8 mouse cellular contexts compared by ENCODE assay signal in genomic region chr13:92610311-92611221, GRCm38 (mm10). TPM values are rescaled to one million over a fixed set of nuclear protein-coding genes. Genes with fewer than 3 reads are reported as not detected.
DNase-seq lines count a peak whose midpoint lies in the region; ATAC-seq and TF ChIP-seq lines count a peak whose summit lies in the region.

Gene Serinc5, plus strand, starts transcription at chr13:92611091.

- peaks cover 25% of the 10 kb centered on the region for H3K4me1 ChIP-seq in embryonic facial prominence, embryonic 10.5 days
- H3K4me1 ChIP-seq in intestine, postnatal 0 days (replicated peaks; ENCODE audit: control insufficient read depth, insufficient read depth, low read length): 0 out of 2 replicates have a peak, but pooled peaks cover 12% of the 10 kb centered on the region
- H3K4me1 ChIP-seq in midbrain, embryonic 10.5 days: peaks cover 35% of the 10 kb centered on the region

- H3K9ac ChIP-seq in intestine, postnatal 0 days (ENCODE audit: low read depth, low read length): peak within 1 kb of the TSS; percentile 87

- 0 out of 2 replicates have a peak, but pooled peaks have one; percentile 10 for TF ChIP-seq CTCF in intestine, postnatal 0 days (IDR thresholded peaks at IDR 0.05; ENCODE audit: low read depth)

- H3K4me2 ChIP-seq in intestine, postnatal 0 days (replicated peaks; ENCODE audit: low read depth): peak within 1 kb of the TSS; percentile 92

- ATAC-seq in intestine, postnatal 0 days: peak; percentile 90

- H3K36me3 ChIP-seq in embryonic facial prominence, embryonic 10.5 days (replicated peaks): no peaks in the 10 kb centered on the region; the same call in 1 of the 2 replicates
- H3K36me3 ChIP-seq in intestine, postnatal 0 days (ENCODE audit: control insufficient read depth, insufficient read depth): no peaks in the 10 kb centered on the region
- H3K36me3 ChIP-seq in midbrain, embryonic 10.5 days: no peaks in the 10 kb centered on the region

- DNase-seq in adrenal gland, postnatal 14 days: peak; percentile 99
- peak; percentile 99 for DNase-seq in embryonic facial prominence, embryonic 10.5 days (ENCODE audit: low spot score)
- DNase-seq in gonadal fat pad, adult 2 months (ENCODE audit: low read depth): no peak
- peak; percentile 95 to 96 for DNase-seq in left cerebral cortex, postnatal 36 days (ENCODE audit: low spot score in 2 of 2)
- peak; percentile 98 for DNase-seq in midbrain, embryonic 10.5 days (ENCODE audit: low spot score)
- DNase-seq in right cerebral cortex, postnatal 36 days (ENCODE audit: low spot score in 2 of 2): peak; percentile 90 to 93
- DNase-seq in urinary bladder, postnatal 4 days (ENCODE audit: low spot score in 2 of 2): peak; percentile 98

- H3K4me3 ChIP-seq in embryonic facial prominence, embryonic 10.5 days: peak within 1 kb of the TSS; percentile 78
- peak within 1 kb of the TSS; percentile 93 for H3K4me3 ChIP-seq in intestine, postnatal 0 days (ENCODE audit: low read depth, low read length)
- H3K4me3 ChIP-seq in midbrain, embryonic 10.5 days: peak within 1 kb of the TSS; percentile 82

- peaks cover 13% of the 10 kb centered on the region for H3K27me3 ChIP-seq in embryonic facial prominence, embryonic 10.5 days (replicated peaks; ENCODE audit: low read depth, poor library complexity, severe bottlenecking)
- no peaks in the 10 kb centered on the region for H3K27me3 ChIP-seq in intestine, postnatal 0 days (replicated peaks; ENCODE audit: control insufficient read depth, insufficient read depth, low read length)
- peaks cover 12% of the 10 kb centered on the region; the same call in 1 of the 2 replicates for H3K27me3 ChIP-seq in midbrain, embryonic 10.5 days (ENCODE audit: low read depth, poor library complexity, severe bottlenecking)

- H3K9me3 ChIP-seq in embryonic facial prominence, embryonic 10.5 days: 0 out of 2 replicates have a peak, but pooled peaks cover 2% of the 10 kb centered on the region
- H3K9me3 ChIP-seq in intestine, postnatal 0 days (ENCODE audit: control insufficient read depth): no peaks in the 10 kb centered on the region
- no peaks in the 10 kb centered on the region; the same call in 1 of the 2 replicates for H3K9me3 ChIP-seq in midbrain, embryonic 10.5 days (replicated peaks)

- under 1% methylated on average over 55 of the region's 55 CpGs for WGBS in embryonic facial prominence, embryonic 10.5 days
- 1% methylated on average over 55 of the region's 55 CpGs for WGBS in intestine, postnatal 0 days
- WGBS in midbrain, embryonic 10.5 days: under 1% methylated on average over 55 of the region's 55 CpGs

- intact Hi-C loops in left cerebral cortex, postnatal 36 days (cut with DNase I): loop anchor here (5.0 kb wide), 1 partner anchor 97 kb away; no protein-coding TSS in a partner anchor

- H3K27ac ChIP-seq in embryonic facial prominence, embryonic 10.5 days (replicated peaks): peak within 1 kb of the TSS; percentile 91
- peak within 1 kb of the TSS; percentile 92 for H3K27ac ChIP-seq in intestine, postnatal 0 days (ENCODE audit: low read depth, low read length)
- peak within 1 kb of the TSS; percentile 89 for H3K27ac ChIP-seq in midbrain, embryonic 10.5 days (replicated peaks)

RNA-seq across cellular contexts. Expression of gene Serinc5, which starts in this region (rescaled TPM):
- 50.4 and 53.1 TPM in 2 replicates for total RNA-seq in adrenal gland, postnatal 14 days (2021)
- polyA plus RNA-seq in embryonic facial prominence, embryonic 10.5 days (2016; fragmentation: Nextera tagmentation; extraction: Ambion mirVana): 11.6 TPM in 2 replicates
- 29.9 and 34.0 TPM in 2 replicates for polyA plus RNA-seq in gonadal fat pad, adult 2 months (2012; rRNA removed)
- 10.8 and 11.8 TPM in 2 replicates for polyA plus RNA-seq in intestine, postnatal 0 days (2015; fragmentation: Nextera tagmentation; extraction: Ambion mirVana)
- 10 to 100 TPM; 62.4 to 69.0 TPM for total RNA-seq in left cerebral cortex, postnatal 36 days (2021)
- polyA plus RNA-seq in midbrain, embryonic 10.5 days (2016; fragmentation: Nextera tagmentation; extraction: Ambion mirVana): 10.6 and 11.1 TPM in 2 replicates
